Mouse (Mus musculus) gonadal fat pad, adult 2 months (tissue): ENCODE results near the gene Myocos. TPM values are rescaled to one million over a fixed set of nuclear protein-coding genes. Genes with fewer than 3 reads are reported as not detected.
A peak's percentile ranks its signal among the peaks of the same experiment; 100 is the strongest.
"Not testable (repeated sequence)": the region's sequence is repeated elsewhere in the genome, so short reads cannot be mapped to it uniquely, and the experiment has no call there.

Source experiments
- DNase-seq: peaks from one replicate; pipeline ENCODE4 v3.0.0-alpha.2; 2012; ENCODE audit warnings: low read depth
- polyA plus RNA-seq: library from polyadenylated mRNA; depleted of rRNA; stranded (reverse); fragments of >200 nt; gene quantifications from 2 replicates; pipeline ENCODE4 v1.2.3, GENCODE M21; 2012; rRNA removed

Myocos gene
- not detected in 2 replicates for polyA plus RNA-seq

- DNase-seq: no peak
Observed at GRCm38 (mm10) chr1:162658119-162658518, at the start of gene Myocos. Gene Myocos (minus strand): TSS chr1:162658219.

- no peak for DNase-seq
Observed at GRCm38 (mm10) chr1:162700389-162701066, 42.5 kb upstream of the Myocos start.

- no peak for DNase-seq
Observed at GRCm38 (mm10) chr1:162697866-162698265, 39.8 kb upstream of the Myocos start.

- no peak for DNase-seq
Observed at GRCm38 (mm10) chr1:162693721-162694120, 35.7 kb upstream of the Myocos start.

- no peak for DNase-seq
Observed at GRCm38 (mm10) chr1:162665486-162666174, 7.6 kb upstream of the Myocos start.

- no peak for DNase-seq
Observed at GRCm38 (mm10) chr1:162664826-162665475, 6.9 kb upstream of the Myocos start.

GRCm38 (mm10) chr1:162660276-162660860 is 2.3 kb upstream of the Myocos start:
- DNase-seq: no peak

- no peak for DNase-seq
Observed at GRCm38 (mm10) chr1:162648416-162648815, 9.6 kb downstream of the Myocos start.

GRCm38 (mm10) chr1:162646083-162646686 is 11.8 kb downstream of the Myocos start:
- no peak for DNase-seq

GRCm38 (mm10) chr1:162643752-162644151 is 14.3 kb downstream of the Myocos start:
- DNase-seq: peak; percentile 80

- DNase-seq: no peak
Observed at GRCm38 (mm10) chr1:162642591-162642990, 15.4 kb downstream of the Myocos start.

- no peak for DNase-seq
Observed at GRCm38 (mm10) chr1:162639861-162640260, 18.2 kb downstream of the Myocos start.

- no peak for DNase-seq
Observed at GRCm38 (mm10) chr1:162639051-162639750, 18.8 kb downstream of the Myocos start, which contains the start of gene Myoc. Gene Myoc (plus strand): TSS chr1:162639155.

- no peak for DNase-seq
Observed at GRCm38 (mm10) chr1:162638535-162638934, 19.5 kb downstream of the Myocos start.

GRCm38 (mm10) chr1:162636516-162636915 is 21.5 kb downstream of the Myocos start:
- no peak for DNase-seq

- DNase-seq: not testable (repeated sequence)
Observed at GRCm38 (mm10) chr1:162635291-162635931, 22.6 kb downstream of the Myocos start.

- DNase-seq: not testable (repeated sequence)
Observed at GRCm38 (mm10) chr1:162628326-162628725, 29.7 kb downstream of the Myocos start.

GRCm38 (mm10) chr1:162627821-162628220 is 30.2 kb downstream of the Myocos start:
- DNase-seq: not testable (repeated sequence)

GRCm38 (mm10) chr1:162625229-162625628 is 32.8 kb downstream of the Myocos start:
- no peak for DNase-seq

GRCm38 (mm10) chr1:162623895-162624294 is 34.1 kb downstream of the Myocos start:
- DNase-seq: no peak

GRCm38 (mm10) chr1:162620487-162620886 is 37.5 kb downstream of the Myocos start:
- DNase-seq: no peak
